Comparison of ENCODE assay signal across 8 mouse cellular contexts in genomic region chr4:93335118-93336003, GRCm38 (mm10). TPM values are rescaled to one million over a fixed set of nuclear protein-coding genes. Genes with fewer than 3 reads are reported as not detected.
A peak's percentile ranks its signal among the peaks of the same experiment; 100 is the strongest.
DNase-seq lines count a peak whose midpoint lies in the region; ATAC-seq and TF ChIP-seq lines count a peak whose summit lies in the region.

Gene Tusc1, minus strand, starts transcription at chr4:93335511.

- peak; percentile 91 to 96 for DNase-seq in adrenal gland, adult (ENCODE audit: inconsistent age in 2 of 2, low spot score in 1 of 2)
- peak; percentile 89 for DNase-seq in gastrocnemius, postnatal 10 days
- peak; percentile 11 to 67 for DNase-seq in left cerebral cortex, adult 9 months (ENCODE audit: low spot score in 2 of 2)
- peak; percentile 85 for DNase-seq in right cerebral cortex, postnatal 25 days
- DNase-seq in urinary bladder, postnatal 4 days (ENCODE audit: low spot score in 2 of 2), result peak; percentile 81 to 84

- H3K27ac ChIP-seq in cortical plate, adult 2 months (ENCODE audit: insufficient read depth, low read length), result peak within 1 kb of the TSS; percentile 91

- no peak for TF ChIP-seq CTCF in cortical plate, adult 2 months (IDR thresholded peaks at IDR 0.05; ENCODE audit: extremely low read depth, insufficient read depth, low read length)

- H3K4me3 ChIP-seq in cortical plate, adult 2 months (ENCODE audit: insufficient read depth, low read length), result peak within 1 kb of the TSS; percentile 32
- peak within 1 kb of the TSS; percentile 96 for H3K4me3 ChIP-seq in megakaryocyte, embryonic 14.5 days (replicated peaks)

- peak; percentile 49 for ATAC-seq in inflammation-experienced regulatory T-cells, adult 6 months

- H3K36me3 ChIP-seq in megakaryocyte, embryonic 14.5 days (replicated peaks; ENCODE audit: low read length), result no peaks in the 10 kb centered on the region

- no peaks in the 10 kb centered on the region for H3K4me1 ChIP-seq in cortical plate, adult 2 months (ENCODE audit: control insufficient read depth, insufficient read depth, low read length)
- no peaks in the 10 kb centered on the region; the same call in 1 of the 2 replicates for H3K4me1 ChIP-seq in megakaryocyte, embryonic 14.5 days

- H3K9me3 ChIP-seq in megakaryocyte, embryonic 14.5 days, result no peaks in the 10 kb centered on the region

- TF ChIP-seq POLR2A in cortical plate, adult 2 months (IDR thresholded peaks at IDR 0.05; ENCODE audit: extremely low read depth, insufficient read depth, low read length), result no peak

- no peaks in the 10 kb centered on the region for H3K27me3 ChIP-seq in megakaryocyte, embryonic 14.5 days (replicated peaks)

RNA-seq across cellular contexts. Expression of gene Tusc1, which starts in this region (rescaled TPM):
- polyA plus RNA-seq in cortical plate, adult 2 months (2012; rRNA removed), result 8.5 and 8.9 TPM in 2 replicates
- 1 to 10 TPM; 4.4 to 5.3 TPM for total RNA-seq in gastrocnemius, postnatal 10 days (2021)
- polyA plus RNA-seq in inflammation-experienced regulatory T-cells, adult 6 months (2017; shearing (Covaris generic)), result under 1 TPM in 1 of 3 experiments, not detected in 2; 0.32 TPM
- polyA plus RNA-seq in megakaryocyte, embryonic 14.5 days (2012; ENCODE audit: insufficient read depth, low replicate concordance), result 13.6 and 23.0 TPM in 2 replicates

Comparison
In these comparisons a context has a peak if more than half of its experiments do, and no peak if none do; other contexts are left out.
1. Peak in every context shown above with its lines: DNase-seq, ATAC-seq, H3K4me3 ChIP-seq and H3K27ac ChIP-seq.
2. Peak in ATAC-seq in inflammation-experienced regulatory T-cells, adult 6 months; RNA of the gene not detected or under 1 TPM.
3. DNase-seq: peak in every context shown above with its lines; median percentile 94 in adrenal gland, adult; 89 in gastrocnemius, postnatal 10 days; 85 in right cerebral cortex, postnatal 25 days; 82 in urinary bladder, postnatal 4 days; 39 in left cerebral cortex, adult 9 months.